In genomic region chr6:34176111-34176863, GRCm38 (mm10) we compare ENCODE assay signal across 7 mouse cellular contexts. TPM values are rescaled to one million over a fixed set of nuclear protein-coding genes. Genes with fewer than 3 reads are reported as not detected.
DNase-seq lines count a peak whose midpoint lies in the region; ATAC-seq and TF ChIP-seq lines count a peak whose summit lies in the region.

No protein-coding gene starts in this region.

- H3K36me3 ChIP-seq in spleen, adult 2 months (ENCODE audit: control insufficient read depth, insufficient read depth, low read length), result no peaks in the 10 kb centered on the region
- H3K36me3 ChIP-seq in hindbrain, embryonic 15.5 days, result no peaks in the 10 kb centered on the region

- peaks cover 5% of the 10 kb centered on the region for H3K4me1 ChIP-seq in spleen, adult 2 months (ENCODE audit: control insufficient read depth, insufficient read depth, insufficient read length)
- H3K4me1 ChIP-seq in hindbrain, embryonic 15.5 days (replicated peaks), result peaks cover 10% of the 10 kb centered on the region

- peak overlapping the region; percentile 77 for H3K4me3 ChIP-seq in spleen, adult 2 months (ENCODE audit: extremely low read depth, insufficient read depth, insufficient read length)
- peak overlapping the region; percentile 73 for H3K4me3 ChIP-seq in hindbrain, embryonic 15.5 days

- peak overlapping the region; percentile 74 for H3K9ac ChIP-seq in hindbrain, embryonic 15.5 days

- 2% methylated on average over 29 of the region's 29 CpGs for WGBS in spleen, adult 2 months
- WGBS in hindbrain, embryonic 15.5 days, result 3% methylated on average over 29 of the region's 29 CpGs

- peak in 1 of 2 experiments; percentile 9 for DNase-seq in spleen, adult 2 months (ENCODE audit: low read depth in 1 of 2, low spot score in 2 of 2)
- no peak for DNase-seq in spleen, postnatal 4 days (ENCODE audit: low spot score in 2 of 2)
- no peak for DNase-seq in yolk sac, embryonic 10.5 days (ENCODE audit: low spot score)
- DNase-seq in adrenal gland, postnatal 25 days, result no peak

- ATAC-seq in common myeloid progenitor, adult 5-6 weeks (replicated peaks; ENCODE audit: low read depth, poor library complexity, severe bottlenecking), result peak; percentile 11
- ATAC-seq in hindbrain, embryonic 15.5 days (ENCODE audit: low FRiP score, low read depth), result peak; percentile 88
- ATAC-seq in megakaryocyte progenitor cell, adult 5-6 weeks (replicated peaks; ENCODE audit: poor library complexity), result peak; percentile 32

- no peaks in the 10 kb centered on the region for H3K9me3 ChIP-seq in hindbrain, embryonic 15.5 days

- H3K27me3 ChIP-seq in spleen, adult 2 months (ENCODE audit: control insufficient read depth, insufficient read depth, low read length), result no peaks in the 10 kb centered on the region
- no peaks in the 10 kb centered on the region for H3K27me3 ChIP-seq in hindbrain, embryonic 15.5 days

- no peak for TF ChIP-seq CTCF in spleen, adult 2 months (IDR thresholded peaks at IDR 0.05; ENCODE audit: extremely low read depth, insufficient read depth, insufficient read length, insufficient replicate concordance)

- peak overlapping the region; percentile 64 for H3K27ac ChIP-seq in spleen, adult 2 months (ENCODE audit: insufficient read depth, low read length)
- peak overlapping the region; percentile 81 for H3K27ac ChIP-seq in hindbrain, embryonic 15.5 days (replicated peaks)

- no peak for TF ChIP-seq POLR2A in spleen, adult 2 months (IDR thresholded peaks at IDR 0.05; ENCODE audit: low read depth, low read length)

- peak overlapping the region; percentile 77 for H3K4me2 ChIP-seq in hindbrain, embryonic 15.5 days

RNA-seq across cellular contexts. Expression of gene Slc35b4, which starts 0.6 kb away (rescaled TPM):
- polyA plus RNA-seq in spleen, adult 2 months (2012; rRNA removed), result 11.5 and 12.2 TPM in 2 replicates
- total RNA-seq in common myeloid progenitor, adult 5-6 weeks (2017), result 28.8 and 29.5 TPM in 2 replicates
- polyA plus RNA-seq in hindbrain, embryonic 15.5 days (2015; fragmentation: Nextera tagmentation; extraction: Ambion mirVana), result 40.8 and 44.0 TPM in 2 replicates
- total RNA-seq in megakaryocyte progenitor cell, adult 5-6 weeks (2015), result 30.0 and 30.7 TPM in 2 replicates
- total RNA-seq in megakaryocyte progenitor cell, adult 5-6 weeks (2017), result 19.2 and 19.8 TPM in 2 replicates
- 28.5 and 35.1 TPM in 2 replicates for total RNA-seq in adrenal gland, postnatal 25 days (2021)

Comparison
In these comparisons a context has a peak if more than half of its experiments do, and no peak if none do; other contexts are left out.
1. ATAC-seq: peak in every context shown above with its lines; median percentile 88 in hindbrain, embryonic 15.5 days; 32 in megakaryocyte progenitor cell, adult 5-6 weeks; 11 in common myeloid progenitor, adult 5-6 weeks.